Mouse (Mus musculus) limb, embryonic 13.5 days (tissue): ENCODE results near the gene Tlcd2. TPM values are rescaled to one million over a fixed set of nuclear protein-coding genes. Genes with fewer than 3 reads are reported as not detected.

Experiments
- ATAC-seq: fragments of 200-750 bp; cut with Nextera tagmentation; 2 replicates; pipeline ENCODE4 v1.8.0; 2017; ENCODE audit warnings: low read depth, moderate number of reproducible peaks, moderate TSS enrichment; ENCODE audit not compliant: low FRiP score
- H3K27ac ChIP-seq: fragments of 300-500 bp; sonication (generic); 2 replicates; pipeline ENCODE4 v1.5.1; 2015; ENCODE audit warnings: inconsistent platforms, mild to moderate bottlenecking, moderate library complexity
- H3K27me3 ChIP-seq: fragments of 300-500 bp; sonication (generic); 2 replicates; pipeline ENCODE4 v1.6.1; 2015; ENCODE audit warnings: mild to moderate bottlenecking, inconsistent platforms
- H3K36me3 ChIP-seq: fragments of 300-500 bp; sonication (generic); 2 replicates; pipeline ENCODE4 v1.6.1; 2015; ENCODE audit warnings: inconsistent platforms, mild to moderate bottlenecking, moderate library complexity
- H3K4me1 ChIP-seq: fragments of 300-500 bp; sonication (generic); 2 replicates; pipeline ENCODE4 v1.6.1; 2015; ENCODE audit warnings: inconsistent platforms
- H3K4me2 ChIP-seq: fragments of 300-500 bp; sonication (generic); replicated peaks from 2 replicates; pipeline ENCODE4 v1.6.1; 2015; ENCODE audit warnings: inconsistent platforms, mild to moderate bottlenecking, moderate library complexity
- H3K4me3 ChIP-seq: fragments of 300-500 bp; sonication (generic); 2 replicates; pipeline ENCODE4 v1.5.1; 2015; ENCODE audit warnings: moderate library complexity, mild to moderate bottlenecking, inconsistent platforms
- H3K9ac ChIP-seq: fragments of 300-500 bp; sonication (generic); 2 replicates; pipeline ENCODE4 v1.6.1; 2015; ENCODE audit warnings: mild to moderate bottlenecking, inconsistent platforms
- H3K9me3 ChIP-seq: fragments of 300-500 bp; sonication (generic); 2 replicates; pipeline ENCODE4 v1.6.1; 2016; ENCODE audit warnings: inconsistent platforms
- WGBS: fragments of 180-500 bp; shearing (Covaris S2); methylation state at CpG from one replicate; pipeline ENCODE4 v1.1.7; 2015; 5-methylcytosine and 5-hydroxymethylcytosine counted together
- polyA plus RNA-seq: library from polyadenylated mRNA; unstranded; fragments of >200 nt; fragmentation: Nextera tagmentation; extraction: Ambion mirVana; gene quantifications from 2 replicates; pipeline ENCODE4 v1.2.1, GENCODE M21; 2015

Tlcd2 gene
- polyA plus RNA-seq, 1 experiment from 2014 or later = 26.4 TPM

- Histone ChIP-seq H3K4me3 (no peak overlapping the region), H3K4me2 (no peak overlapping the region), H3K9ac (no peak overlapping the region), H3K36me3 (no peaks in the 10 kb centered on the region), H3K4me1 (no peaks in the 10 kb centered on the region), H3K27ac (no peak overlapping the region), H3K9me3 (peaks cover 4% of the 10 kb centered on the region; the same call in 1 of the 2 replicates), H3K27me3 (no peaks in the 10 kb centered on the region)
- 72% methylated on average over 11 of the region's 11 CpGs for WGBS
- no peak for ATAC-seq
These were observed 30.2 kb upstream of the Tlcd2 start for GRCm38 (mm10) chr11:75431307-75431706.

- Histone ChIP-seq H3K4me2 (no peak overlapping the region), H3K9ac (no peak overlapping the region), H3K9me3 (peaks cover 4% of the 10 kb centered on the region; the same call in 1 of the 2 replicates), H3K27ac (no peak overlapping the region), H3K4me1 (no peaks in the 10 kb centered on the region), H3K4me3 (no peak overlapping the region), H3K36me3 (no peaks in the 10 kb centered on the region), H3K27me3 (no peaks in the 10 kb centered on the region)
- 90% methylated on average over 5 of the region's 5 CpGs for WGBS
- ATAC-seq = no peak
These were observed 27.4 kb upstream of the Tlcd2 start for GRCm38 (mm10) chr11:75434138-75434537.

GRCm38 (mm10) chr11:75438194-75438593 lies 23.3 kb upstream of the Tlcd2 start:
- H3K36me3 ChIP-seq = peaks cover 21% of the 10 kb centered on the region
- no peaks in the 10 kb centered on the region for H3K27me3 ChIP-seq
- H3K4me3 ChIP-seq = no peak overlapping the region
- no peak overlapping the region for H3K4me2 ChIP-seq
- no peaks in the 10 kb centered on the region for H3K4me1 ChIP-seq
- no peak for ATAC-seq
- WGBS = 79% methylated on average over 13 of the region's 13 CpGs
- H3K27ac ChIP-seq = no peak overlapping the region
- no peak overlapping the region for H3K9ac ChIP-seq
- H3K9me3 ChIP-seq = peaks cover 4% of the 10 kb centered on the region; the same call in 1 of the 2 replicates

GRCm38 (mm10) chr11:75438804-75439203 lies 22.7 kb upstream of the Tlcd2 start:
- 92% methylated on average over 3 of the region's 3 CpGs for WGBS
- H3K4me2 ChIP-seq = no peak overlapping the region
- ATAC-seq = no peak
- no peak overlapping the region for H3K27ac ChIP-seq
- H3K27me3 ChIP-seq = no peaks in the 10 kb centered on the region
- no peak overlapping the region for H3K4me3 ChIP-seq
- H3K9ac ChIP-seq = no peak overlapping the region
- peaks cover 24% of the 10 kb centered on the region for H3K36me3 ChIP-seq
- H3K9me3 ChIP-seq = peaks cover 4% of the 10 kb centered on the region; the same call in 1 of the 2 replicates
- H3K4me1 ChIP-seq = no peaks in the 10 kb centered on the region

- no peak for ATAC-seq
- Histone ChIP-seq H3K4me3 (no peak within 1 kb of the TSS), H3K36me3 (peaks cover 30% of the 10 kb centered on the region), H3K4me2 (no peak within 1 kb of the TSS), H3K27me3 (no peaks in the 10 kb centered on the region), H3K4me1 (no peaks in the 10 kb centered on the region), H3K27ac (no peak within 1 kb of the TSS), H3K9me3 (peaks cover 1% of the 10 kb centered on the region; the same call in 1 of the 2 replicates), H3K9ac (no peak within 1 kb of the TSS)
- 84% methylated on average over 6 of the region's 6 CpGs for WGBS
These were observed 22.2 kb upstream of the Tlcd2 start, which contains the start of gene Serpinf2 for GRCm38 (mm10) chr11:75439363-75439762. Gene Serpinf2 (minus strand): TSS chr11:75439591.

GRCm38 (mm10) chr11:75439951-75440350 lies 21.6 kb upstream of the Tlcd2 start:
- no peak overlapping the region for H3K4me3 ChIP-seq
- no peak for ATAC-seq
- 83% methylated on average over 3 of the region's 3 CpGs for WGBS
- no peak overlapping the region for H3K9ac ChIP-seq
- H3K4me1 ChIP-seq = no peaks in the 10 kb centered on the region
- no peaks in the 10 kb centered on the region for H3K9me3 ChIP-seq
- H3K36me3 ChIP-seq = peaks cover 36% of the 10 kb centered on the region
- no peak overlapping the region for H3K4me2 ChIP-seq
- H3K27me3 ChIP-seq = no peaks in the 10 kb centered on the region
- H3K27ac ChIP-seq = no peak overlapping the region

GRCm38 (mm10) chr11:75441034-75441433 lies 20.5 kb upstream of the Tlcd2 start:
- Histone ChIP-seq H3K9ac (0 out of 2 replicates have a peak overlapping the region, but pooled peaks have one; percentile 35), H3K27ac (no peak overlapping the region), H3K4me3 (no peak overlapping the region), H3K9me3 (no peaks in the 10 kb centered on the region), H3K4me2 (no peak overlapping the region), H3K27me3 (no peaks in the 10 kb centered on the region), H3K36me3 (peaks cover 45% of the 10 kb centered on the region), H3K4me1 (no peaks in the 10 kb centered on the region)
- 74% methylated on average over 7 of the region's 7 CpGs for WGBS
- ATAC-seq = no peak

DNA sequence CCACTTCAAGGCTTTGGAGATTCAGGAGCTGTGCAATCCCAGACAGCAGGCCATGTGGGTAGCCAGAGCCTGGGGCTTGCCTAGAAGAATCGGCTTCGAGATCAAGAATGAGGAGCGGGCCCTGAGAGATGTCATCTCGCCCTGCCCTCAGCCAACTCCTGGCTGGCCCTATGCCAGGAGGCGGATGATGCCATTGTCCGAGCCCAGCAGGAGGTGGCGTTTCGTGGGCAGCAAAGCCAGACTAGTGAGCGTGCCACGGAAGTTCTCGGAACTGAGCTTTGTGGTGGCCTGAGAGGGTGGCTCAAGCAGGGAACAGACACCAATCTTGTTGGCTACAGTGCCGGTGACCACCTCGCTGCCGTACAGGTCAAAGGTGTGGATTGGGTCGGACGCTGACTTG lies 19.9 kb upstream of the Tlcd2 start:
- H3K4me2 ChIP-seq = no peak overlapping the region
- WGBS = 91% methylated on average over 16 of the region's 16 CpGs
- no peaks in the 10 kb centered on the region for H3K27me3 ChIP-seq
- 0 out of 2 replicates have a peak overlapping the region, but pooled peaks have one; percentile 35 for H3K9ac ChIP-seq
- ATAC-seq = no peak
- H3K27ac ChIP-seq = no peak overlapping the region
- peaks cover 45% of the 10 kb centered on the region for H3K36me3 ChIP-seq
- no peak overlapping the region for H3K4me3 ChIP-seq
- H3K9me3 ChIP-seq = no peaks in the 10 kb centered on the region
- no peaks in the 10 kb centered on the region for H3K4me1 ChIP-seq

DNA sequence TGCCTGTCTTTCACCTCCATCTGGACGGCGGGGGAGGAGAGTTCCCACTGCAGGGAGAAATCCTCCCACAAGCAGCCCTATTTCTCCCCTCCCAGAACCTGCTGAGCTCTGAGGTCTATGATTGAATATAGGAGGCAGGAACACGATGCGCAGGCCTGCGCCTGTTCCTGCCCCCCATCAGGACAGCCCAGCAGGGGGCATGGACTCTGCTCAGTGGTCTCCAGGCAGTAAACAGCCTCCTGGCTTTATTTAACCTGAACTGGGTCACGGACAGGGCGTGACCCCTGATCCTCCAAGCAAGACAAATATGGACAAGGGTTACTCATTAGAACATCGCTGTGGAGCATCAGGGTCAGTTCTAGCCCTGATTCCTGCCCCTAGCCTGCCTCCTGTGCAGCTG lies 17.8 kb upstream of the Tlcd2 start:
- WGBS = 45% methylated on average over 8 of the region's 8 CpGs
- H3K36me3 ChIP-seq = peaks cover 66% of the 10 kb centered on the region
- no peaks in the 10 kb centered on the region for H3K27me3 ChIP-seq
- ATAC-seq = no peak
- H3K4me1 ChIP-seq = no peaks in the 10 kb centered on the region
- no peaks in the 10 kb centered on the region for H3K9me3 ChIP-seq
- H3K9ac ChIP-seq = peak overlapping the region; percentile 43; the same call in 1 of the 2 replicates
- H3K27ac ChIP-seq = no peak overlapping the region
- no peak overlapping the region for H3K4me3 ChIP-seq
- no peak overlapping the region for H3K4me2 ChIP-seq

DNA sequence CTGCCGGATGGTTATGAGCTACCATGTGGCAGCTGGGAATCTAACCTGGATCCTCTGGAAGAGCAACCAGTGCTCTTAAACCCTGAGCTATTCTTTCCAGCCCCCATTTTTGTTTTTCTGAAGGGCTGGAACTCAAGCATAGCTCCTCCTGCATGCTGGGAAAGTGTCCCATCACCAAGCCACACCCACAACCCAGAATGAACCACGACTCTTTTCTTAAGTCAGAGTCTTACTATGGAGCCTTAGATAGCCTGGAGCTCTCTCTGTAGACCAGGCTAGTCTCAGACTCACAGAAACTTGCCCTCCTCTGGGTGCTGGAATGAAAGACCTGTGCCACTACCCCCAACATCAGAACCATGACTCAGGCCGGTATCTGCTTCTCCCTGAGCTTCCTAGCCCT lies 12.9 kb upstream of the Tlcd2 start:
- no peaks in the 10 kb centered on the region for H3K9me3 ChIP-seq
- no peak overlapping the region for H3K9ac ChIP-seq
- H3K27ac ChIP-seq = no peak overlapping the region
- H3K4me2 ChIP-seq = no peak overlapping the region
- no peak for ATAC-seq
- H3K4me3 ChIP-seq = no peak overlapping the region
- 79% methylated on average over 3 of the region's 3 CpGs for WGBS
- H3K36me3 ChIP-seq = peaks cover 65% of the 10 kb centered on the region
- 0 out of 2 replicates have a peak, but pooled peaks cover 2% of the 10 kb centered on the region for H3K27me3 ChIP-seq
- H3K4me1 ChIP-seq = peaks cover 3% of the 10 kb centered on the region

- WGBS = 84% methylated on average over 7 of the region's 7 CpGs
- Histone ChIP-seq H3K4me1 (peaks cover 9% of the 10 kb centered on the region), H3K36me3 (peaks cover 54% of the 10 kb centered on the region), H3K9ac (no peak overlapping the region), H3K27ac (no peak overlapping the region), H3K27me3 (0 out of 2 replicates have a peak, but pooled peaks cover 3% of the 10 kb centered on the region), H3K4me2 (no peak overlapping the region), H3K9me3 (no peaks in the 10 kb centered on the region), H3K4me3 (no peak overlapping the region)
- no peak for ATAC-seq
These were observed 11.8 kb upstream of the Tlcd2 start for GRCm38 (mm10) chr11:75449695-75450094.

DNA sequence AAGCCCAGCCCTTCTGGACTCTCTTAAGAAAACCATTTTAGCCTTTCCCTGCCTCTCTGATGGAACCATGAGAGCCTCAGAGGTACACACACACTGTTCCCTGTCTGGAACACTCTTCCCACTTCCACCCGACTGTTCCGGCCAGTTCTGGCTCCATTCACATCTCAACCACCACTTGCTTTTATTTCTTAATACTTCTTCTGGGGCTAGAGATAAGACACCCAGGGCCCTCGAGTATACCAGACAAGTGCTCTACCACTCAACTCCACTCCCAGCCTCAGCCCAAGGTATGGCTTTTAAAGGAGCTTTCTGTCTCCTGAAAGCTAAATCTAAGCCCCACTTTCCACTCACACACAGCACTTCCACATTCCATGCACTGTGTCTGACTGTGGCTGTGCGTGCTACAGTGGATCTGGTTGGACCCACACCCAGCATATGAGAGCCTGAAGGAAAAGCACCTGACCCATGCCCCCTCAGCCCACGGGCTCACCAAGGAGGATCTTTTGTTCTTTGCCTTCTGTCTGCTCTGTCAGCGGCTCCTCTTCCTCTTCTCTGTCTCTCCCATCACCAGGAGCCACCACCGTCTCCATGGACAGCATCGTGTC lies 11.1 kb upstream of the Tlcd2 start:
- no peak overlapping the region for H3K4me2 ChIP-seq
- no peak overlapping the region for H3K27ac ChIP-seq
- peaks cover 17% of the 10 kb centered on the region for H3K4me1 ChIP-seq
- WGBS = 87% methylated on average over 8 of the region's 8 CpGs
- H3K36me3 ChIP-seq = peaks cover 47% of the 10 kb centered on the region
- no peak for ATAC-seq
- 0 out of 2 replicates have a peak, but pooled peaks cover 3% of the 10 kb centered on the region for H3K27me3 ChIP-seq
- no peak overlapping the region; the same call in none of the 2 replicates for H3K9ac ChIP-seq
- H3K9me3 ChIP-seq = no peaks in the 10 kb centered on the region
- H3K4me3 ChIP-seq = no peak overlapping the region

GRCm38 (mm10) chr11:75450936-75451335 lies 10.6 kb upstream of the Tlcd2 start:
- no peak for ATAC-seq
- Histone ChIP-seq H3K9me3 (no peaks in the 10 kb centered on the region), H3K27ac (no peak overlapping the region), H3K9ac (no peak overlapping the region; the same call in 1 of the 2 replicates), H3K4me1 (peaks cover 17% of the 10 kb centered on the region), H3K36me3 (peaks cover 42% of the 10 kb centered on the region), H3K27me3 (0 out of 2 replicates have a peak, but pooled peaks cover 3% of the 10 kb centered on the region), H3K4me2 (no peak overlapping the region), H3K4me3 (no peak overlapping the region)
- 91% methylated on average over 15 of the region's 15 CpGs for WGBS
